Mouse (Mus musculus) fibroblast of lung, adult 2 months (primary cell): ENCODE data around the gene Dnaic2.

Experiments
- DNase-seq: peaks from one replicate; pipeline ENCODE4 v3.0.0-alpha.2; 2011; ENCODE audit warnings: low read depth

The Dnaic2 gene

DNA sequence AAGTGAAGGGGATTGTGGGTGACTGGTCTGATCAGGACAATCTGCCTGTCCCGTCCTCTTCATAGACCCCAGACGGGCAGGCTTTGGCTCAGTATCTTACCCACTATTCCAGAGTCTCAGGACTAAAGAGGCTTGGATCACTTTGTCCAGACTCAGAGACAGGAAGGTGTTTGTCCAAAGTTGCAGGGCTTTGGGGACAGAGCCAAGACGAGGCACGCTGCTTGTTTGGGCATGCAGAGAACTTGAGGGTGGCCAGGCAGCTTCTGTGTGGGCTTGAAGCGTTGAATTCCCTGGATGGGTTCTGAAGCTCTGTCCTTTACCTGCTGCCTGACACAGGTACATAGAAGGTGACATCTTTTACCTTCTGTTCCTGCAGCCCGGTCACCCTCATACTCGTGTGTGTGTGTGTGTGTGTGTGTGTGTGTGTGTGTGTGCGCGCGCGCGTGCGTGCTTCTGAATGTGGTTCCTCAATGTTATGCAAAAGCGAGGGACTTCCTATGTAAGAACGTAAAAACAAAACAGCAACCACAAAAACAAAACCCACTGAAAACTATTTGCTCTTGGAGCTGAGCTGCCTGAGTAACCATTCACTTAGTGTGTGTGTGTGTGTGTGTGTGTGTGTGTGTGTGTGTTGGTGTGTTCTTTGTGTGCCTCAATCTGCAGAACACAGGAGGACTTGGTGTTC, 24.8 kb upstream of the Dnaic2 start:
- no peak for DNase-seq

DNA sequence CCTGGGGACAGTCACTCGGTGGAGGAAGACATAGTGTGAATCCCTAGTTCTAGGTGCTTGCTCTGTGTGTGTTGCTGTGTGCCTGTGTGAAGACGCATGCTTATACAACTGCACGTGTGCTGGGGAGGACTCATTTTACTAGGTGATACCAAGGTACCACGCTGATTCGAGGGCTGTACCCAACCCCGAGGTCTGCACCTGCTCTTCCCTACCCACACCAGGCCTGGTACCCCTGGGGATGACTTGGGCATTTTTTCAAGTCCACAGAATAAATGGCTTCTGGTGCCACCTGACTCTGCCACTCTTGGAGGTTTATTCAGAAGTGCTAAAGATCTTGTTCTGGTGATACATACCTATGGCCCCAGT, 24.2 kb upstream of the Dnaic2 start:
- no peak for DNase-seq

DNA sequence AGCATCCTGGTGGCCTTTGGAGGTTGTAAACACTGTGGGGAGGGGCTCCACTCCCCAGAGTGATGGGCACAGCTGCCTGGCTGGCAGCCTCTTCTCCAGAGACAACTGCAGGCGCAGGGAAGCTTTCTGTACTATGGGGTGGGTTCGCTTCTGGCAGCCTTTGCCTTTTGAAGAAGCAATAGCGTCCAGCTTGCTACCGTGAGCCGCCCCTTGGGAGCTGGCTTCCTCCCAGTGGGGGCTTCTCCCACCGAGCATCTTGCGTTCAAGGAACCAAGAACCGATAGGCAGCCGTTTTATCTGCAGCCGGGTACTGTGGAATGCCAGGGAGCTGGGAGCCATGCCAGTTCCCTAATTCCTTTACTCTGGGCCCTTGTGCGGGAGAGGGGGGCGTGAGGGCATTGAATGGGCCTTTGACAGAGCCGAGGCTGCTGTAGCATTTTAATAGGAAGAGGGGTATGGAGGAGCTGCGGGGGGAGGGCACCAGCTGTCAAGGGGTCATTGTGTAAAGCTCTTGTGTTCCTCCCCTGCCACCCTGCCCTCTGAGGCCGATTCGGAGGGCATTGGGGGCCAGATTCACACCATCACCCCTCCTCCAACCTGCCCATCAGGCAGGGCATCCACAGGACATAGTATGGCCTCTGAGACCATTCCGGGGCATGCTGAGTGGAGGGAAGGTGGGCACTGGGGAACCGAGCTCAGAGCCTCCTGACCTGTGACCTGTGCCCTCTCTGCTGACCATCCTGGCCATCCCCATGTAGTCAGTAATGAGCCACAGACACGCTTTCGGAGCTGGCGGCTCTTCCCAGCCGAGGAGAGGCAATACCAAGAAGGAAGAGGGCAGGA, 22.9 kb upstream of the Dnaic2 start:
- no peak for DNase-seq

DNA sequence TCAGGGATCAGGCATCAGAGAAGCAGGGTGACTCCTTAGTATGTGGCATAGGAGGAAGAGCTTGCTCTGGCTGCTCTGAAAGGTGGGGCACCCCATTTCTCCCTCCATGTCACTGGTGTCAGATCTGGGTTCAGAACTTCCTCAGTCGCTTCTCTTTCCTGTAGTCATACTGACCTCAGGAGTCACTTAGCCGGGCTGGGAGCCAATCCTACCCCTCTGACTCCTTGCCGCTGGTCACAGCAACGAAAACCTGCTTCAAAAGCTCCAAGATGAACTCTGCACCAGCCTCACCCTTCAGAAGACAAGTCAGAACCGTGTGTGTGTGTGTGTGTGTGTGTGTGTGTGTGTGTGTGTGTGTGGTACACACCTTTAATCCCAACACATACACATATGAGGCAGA, 20.9 kb upstream of the Dnaic2 start:
- no peak for DNase-seq

DNA sequence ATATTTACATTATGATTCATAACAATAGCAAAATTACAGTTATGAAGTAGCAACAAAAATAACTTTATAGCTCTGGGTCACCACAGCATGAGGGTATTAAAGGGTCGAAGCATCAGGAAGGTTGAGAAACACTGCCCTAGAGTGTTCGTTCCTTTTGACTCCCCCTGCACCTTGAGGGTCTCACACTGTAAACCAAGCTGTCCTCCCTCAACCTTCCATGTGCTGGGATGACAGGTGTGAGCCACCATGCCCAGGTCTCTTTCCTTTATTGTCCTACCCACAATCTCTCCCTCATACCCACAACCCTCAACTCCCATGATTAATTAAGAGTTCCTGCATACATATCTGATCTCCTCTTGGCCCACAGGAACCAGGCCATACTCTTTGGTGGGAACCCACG, 15.8 kb upstream of the Dnaic2 start:
- DNase-seq, result no peak

DNA sequence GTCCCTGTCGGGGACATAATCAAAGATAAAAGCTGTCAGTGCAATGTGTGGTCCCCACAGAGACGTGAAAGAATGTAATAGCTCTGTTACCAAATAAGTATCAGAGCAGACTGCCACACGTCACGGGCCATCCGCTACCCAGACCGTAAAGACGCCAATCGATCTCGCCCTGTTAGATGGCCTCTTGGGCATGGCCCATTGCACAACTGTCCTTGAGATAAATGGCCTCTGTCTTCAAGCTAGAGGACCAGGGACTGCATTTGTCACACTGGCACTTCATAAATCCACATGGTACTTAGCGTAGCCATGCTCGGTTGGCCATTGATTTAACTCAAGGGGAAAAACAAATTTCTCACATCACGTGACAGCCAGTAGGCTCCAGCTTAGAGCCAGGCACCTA, 15.3 kb upstream of the Dnaic2 start:
- no peak for DNase-seq

DNA sequence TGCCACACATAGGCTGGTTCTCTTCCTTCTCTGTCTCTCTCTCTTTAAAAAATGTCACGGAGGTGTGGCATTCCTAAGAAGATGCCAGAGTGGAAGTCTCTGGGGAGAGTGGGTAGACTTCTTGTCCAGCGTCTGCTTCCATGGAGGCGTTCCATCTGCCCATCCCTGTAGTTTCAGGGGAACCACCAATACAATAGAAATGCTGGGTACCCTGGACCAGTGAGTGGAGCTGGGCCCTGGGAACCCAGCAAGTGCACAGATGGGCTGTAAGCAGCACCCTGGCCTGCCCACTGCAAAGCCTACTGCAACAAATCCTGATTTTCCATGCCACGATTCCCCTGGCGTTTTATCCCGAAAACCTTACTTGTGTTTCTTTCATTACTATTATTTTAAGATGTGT, 12.7 kb upstream of the Dnaic2 start:
- no peak for DNase-seq

DNA sequence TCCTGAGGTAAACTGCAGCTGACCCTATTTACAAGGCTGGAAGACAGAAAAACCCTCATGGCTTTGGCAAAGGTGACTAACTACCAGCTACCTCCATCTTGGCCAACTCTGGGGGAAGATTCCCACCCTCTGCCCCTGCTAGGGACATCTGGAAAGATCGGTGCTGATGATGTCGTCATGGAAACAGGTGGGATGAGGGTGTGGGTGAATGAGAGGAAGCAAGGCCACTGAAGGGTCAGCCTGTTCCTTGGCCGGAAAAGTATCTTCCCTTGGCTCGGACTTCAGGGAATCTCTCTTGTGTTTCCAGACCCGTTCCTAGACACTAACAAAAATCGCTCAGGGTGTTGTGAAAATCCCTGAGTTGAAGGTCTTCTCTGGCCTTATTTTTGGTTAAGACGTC, 11.7 kb upstream of the Dnaic2 start:
- no peak for DNase-seq

DNA sequence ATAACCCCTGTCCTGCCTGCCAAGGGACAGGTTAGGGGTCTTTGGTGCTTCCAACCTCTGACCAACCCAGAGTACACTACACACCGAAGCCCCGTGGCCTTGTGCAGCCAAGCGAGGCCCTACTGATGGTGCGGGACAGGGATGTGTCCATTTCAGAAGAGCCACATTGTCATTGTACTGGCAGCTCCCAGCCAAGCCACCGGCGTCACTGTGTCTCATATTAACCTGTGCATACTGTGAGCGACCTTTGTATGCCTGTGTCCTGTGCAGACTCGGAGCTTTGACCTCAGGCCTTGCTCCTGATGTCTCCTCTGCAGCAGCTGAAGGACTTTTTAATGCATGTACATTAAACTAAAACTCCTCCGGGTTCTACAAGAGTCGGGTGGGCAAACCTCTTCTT, 6.7 kb upstream of the Dnaic2 start:
- no peak for DNase-seq

DNA sequence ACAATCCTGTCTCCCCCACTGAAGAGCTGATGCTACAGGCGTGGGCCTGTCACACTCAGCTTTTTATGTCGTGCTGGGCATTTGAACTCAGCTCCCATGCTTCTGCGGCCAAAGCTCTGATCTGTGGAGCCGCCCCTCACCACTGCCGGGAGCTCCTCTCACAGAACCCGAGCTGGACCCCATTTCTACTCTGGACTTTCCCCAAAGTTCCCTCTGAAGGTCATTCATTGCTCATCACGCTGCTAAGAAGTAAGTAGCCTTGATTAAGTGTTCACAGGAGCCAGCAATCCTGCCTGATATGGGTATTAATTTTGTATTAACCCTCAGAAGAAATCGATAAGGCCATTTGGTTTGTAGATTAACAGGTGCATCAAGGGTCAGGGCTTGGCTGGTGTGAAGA, 4.8 kb upstream of the Dnaic2 start:
- DNase-seq, result no peak

DNA sequence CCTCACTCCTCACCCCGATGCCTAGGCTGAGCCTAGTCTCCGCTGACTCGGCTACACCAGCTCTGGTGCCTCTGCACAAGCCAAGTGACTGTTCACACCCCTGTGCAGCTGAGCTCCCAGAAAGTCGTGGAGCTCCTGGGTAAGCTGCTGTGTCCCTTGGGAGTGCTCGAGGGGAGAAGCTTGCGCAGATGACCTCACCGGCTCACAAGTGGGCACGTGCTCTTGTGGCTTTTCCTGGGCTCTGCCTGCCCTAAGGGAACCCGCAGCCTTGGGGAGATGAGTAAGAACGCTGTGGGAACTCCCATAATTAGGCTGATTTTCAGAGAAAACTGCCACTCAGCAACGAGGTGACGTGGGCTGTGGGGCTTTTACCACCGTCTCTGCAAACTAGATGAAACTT, 4.2 kb upstream of the Dnaic2 start:
- peak; percentile 22 for DNase-seq

DNA sequence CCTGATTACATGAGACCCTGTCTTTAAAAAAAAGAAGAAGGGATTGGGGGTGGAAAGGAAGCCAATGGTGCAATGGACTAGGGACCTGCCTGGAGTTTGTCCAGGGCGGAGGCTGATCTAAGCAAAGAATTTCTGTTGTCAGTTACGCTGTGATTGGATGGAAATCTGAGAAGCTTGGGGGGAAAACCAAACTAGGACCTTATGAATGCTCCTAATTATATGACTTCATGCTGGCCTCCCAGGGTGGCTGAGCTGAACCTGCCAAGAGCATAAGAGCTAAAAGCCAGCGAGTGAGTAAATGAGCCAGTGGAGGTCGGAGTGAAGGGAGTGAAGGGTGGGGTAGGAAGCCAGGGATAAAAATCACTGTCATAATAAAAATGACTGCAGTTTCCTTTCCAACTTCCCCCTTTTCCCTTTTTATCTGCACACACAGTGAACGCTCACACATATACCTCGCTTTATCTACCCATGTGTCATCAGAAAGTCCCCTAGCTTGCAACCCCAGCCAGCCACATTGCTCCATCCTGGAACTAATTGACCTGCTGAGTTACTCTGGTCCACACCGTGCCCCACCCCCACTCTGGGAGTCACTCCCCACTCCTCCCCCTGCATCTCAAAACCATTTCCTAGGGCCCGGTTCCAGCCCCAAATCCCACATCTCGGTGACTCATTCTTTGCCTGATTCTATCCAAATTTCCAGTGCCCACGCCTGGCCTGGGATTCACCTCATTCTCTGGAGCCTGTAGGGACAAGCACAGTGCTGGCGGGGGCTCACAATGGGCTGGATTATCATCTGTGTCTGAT, 2.2 kb upstream of the Dnaic2 start:
- peak; percentile 89 for DNase-seq

DNA sequence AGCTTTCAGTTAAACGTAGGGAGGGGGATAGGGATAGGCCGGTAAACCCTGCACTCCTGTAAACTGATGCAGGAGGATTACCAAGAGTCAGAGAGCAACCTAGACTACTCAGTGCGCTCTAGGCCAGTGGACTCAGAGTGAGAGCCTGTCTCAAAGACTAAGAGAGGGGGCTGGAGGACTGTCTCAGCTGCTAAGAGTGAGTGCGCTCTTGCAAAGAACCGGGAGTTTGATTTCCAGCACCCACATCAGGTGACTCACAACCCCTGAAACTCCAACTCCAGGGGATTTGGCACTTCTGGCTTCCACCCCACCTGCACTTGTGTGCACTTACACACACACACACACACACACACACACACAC, 598 bp downstream of the Dnaic2 start:
- no peak for DNase-seq

DNA sequence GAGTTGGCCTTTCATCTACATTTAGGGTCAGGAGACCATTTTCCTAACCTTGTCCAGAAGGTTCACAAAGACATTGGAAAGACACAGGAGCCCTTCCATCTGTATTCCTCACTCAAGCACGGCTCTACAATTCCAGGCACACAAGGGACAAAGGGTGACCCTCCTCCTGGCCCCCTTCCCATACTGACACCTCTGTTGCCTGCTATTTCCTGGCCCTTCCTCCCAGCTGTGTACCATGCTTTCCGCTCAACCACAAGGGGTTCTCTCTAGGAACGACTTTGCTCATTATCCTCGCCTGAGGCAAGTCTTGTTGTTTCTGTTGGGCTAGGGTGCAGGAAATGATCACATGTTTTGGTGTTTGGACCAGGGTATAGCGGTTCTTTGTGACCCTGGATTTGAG, 1.1 kb downstream of the Dnaic2 start:
- no peak for DNase-seq

DNA sequence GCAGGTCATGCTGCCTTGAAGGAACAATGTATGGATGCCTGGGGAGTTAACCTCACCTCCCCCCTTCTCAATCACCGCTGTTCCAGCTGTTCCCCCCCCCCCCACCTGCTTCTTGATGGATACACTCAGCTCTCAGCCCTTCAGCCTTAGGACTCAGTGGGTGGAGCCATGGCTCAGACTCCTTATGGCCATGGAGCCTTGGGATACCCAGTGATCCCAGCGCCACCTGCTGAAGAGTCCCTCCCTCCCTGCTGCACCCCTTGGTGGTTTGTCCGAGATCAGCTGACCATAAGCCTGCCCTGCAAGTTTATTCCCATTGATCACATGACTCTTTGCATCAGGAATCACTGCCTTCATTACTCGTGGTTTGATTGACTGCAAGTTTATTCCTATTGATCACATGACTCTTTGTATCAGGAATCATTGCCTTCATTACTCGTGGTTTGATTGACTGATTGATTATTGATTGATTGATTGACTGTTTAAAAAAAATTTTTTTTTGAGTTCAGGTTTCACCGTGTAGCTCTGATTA, 2.7 kb downstream of the Dnaic2 start:
- DNase-seq, result no peak

DNA sequence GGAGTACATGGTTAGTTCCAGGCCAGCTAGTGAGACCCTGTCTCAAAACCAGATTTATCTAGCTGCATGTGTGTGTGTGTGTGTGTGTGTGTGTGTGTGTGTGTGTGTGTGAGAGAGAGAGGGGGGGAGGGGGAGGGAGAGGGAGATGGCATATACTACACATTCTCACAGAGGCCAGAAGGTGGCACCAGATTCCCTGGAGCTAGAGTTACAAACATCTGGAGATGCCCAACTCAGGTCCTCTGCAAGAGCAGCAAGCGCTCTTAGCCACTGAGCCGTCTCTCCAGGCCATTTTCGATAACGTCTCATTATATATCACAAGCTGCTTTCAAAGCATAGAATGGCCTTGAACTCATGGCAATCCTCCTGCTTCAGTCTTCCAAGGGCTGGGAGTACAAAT, 4.5 kb downstream of the Dnaic2 start:
- DNase-seq, result no peak

DNA sequence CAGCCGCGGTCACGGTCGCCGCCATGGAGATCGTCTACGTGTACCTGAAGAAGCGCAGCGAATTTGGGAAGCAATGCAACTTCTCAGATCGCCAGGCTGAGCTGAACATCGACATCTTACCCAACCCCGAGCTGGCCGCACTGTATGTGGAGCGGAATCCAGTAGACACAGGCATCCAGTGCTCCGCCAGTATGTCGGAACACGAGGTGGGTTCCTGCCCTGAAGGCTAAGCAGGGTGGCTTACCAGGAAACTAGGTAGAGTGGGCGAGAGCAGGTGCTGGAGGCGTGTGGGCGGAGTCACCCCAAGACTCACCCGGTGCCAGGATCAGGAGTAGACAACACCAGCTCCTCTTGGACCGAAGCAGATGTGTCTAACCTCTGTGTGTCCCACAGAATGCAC, 5.7 kb downstream of the Dnaic2 start:
- DNase-seq, result no peak

DNA sequence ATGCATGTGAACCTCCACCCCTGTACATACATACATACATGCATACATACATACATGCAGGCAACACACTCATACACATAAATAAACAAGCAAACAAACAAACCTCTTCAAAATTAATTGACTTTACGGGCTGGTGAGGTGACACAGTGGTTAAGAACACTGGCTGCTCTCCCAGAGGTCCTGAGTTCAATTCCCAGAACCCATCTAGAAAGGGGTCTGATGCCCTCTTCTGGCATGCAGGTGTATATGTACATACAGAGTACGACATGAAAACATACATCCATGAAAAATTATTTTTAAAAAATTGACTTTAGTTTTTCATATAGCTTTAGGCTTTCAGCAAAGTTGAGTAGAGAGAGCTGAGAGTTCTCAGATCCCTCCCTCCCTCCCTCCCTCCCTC, 8.9 kb downstream of the Dnaic2 start:
- no peak for DNase-seq

DNA sequence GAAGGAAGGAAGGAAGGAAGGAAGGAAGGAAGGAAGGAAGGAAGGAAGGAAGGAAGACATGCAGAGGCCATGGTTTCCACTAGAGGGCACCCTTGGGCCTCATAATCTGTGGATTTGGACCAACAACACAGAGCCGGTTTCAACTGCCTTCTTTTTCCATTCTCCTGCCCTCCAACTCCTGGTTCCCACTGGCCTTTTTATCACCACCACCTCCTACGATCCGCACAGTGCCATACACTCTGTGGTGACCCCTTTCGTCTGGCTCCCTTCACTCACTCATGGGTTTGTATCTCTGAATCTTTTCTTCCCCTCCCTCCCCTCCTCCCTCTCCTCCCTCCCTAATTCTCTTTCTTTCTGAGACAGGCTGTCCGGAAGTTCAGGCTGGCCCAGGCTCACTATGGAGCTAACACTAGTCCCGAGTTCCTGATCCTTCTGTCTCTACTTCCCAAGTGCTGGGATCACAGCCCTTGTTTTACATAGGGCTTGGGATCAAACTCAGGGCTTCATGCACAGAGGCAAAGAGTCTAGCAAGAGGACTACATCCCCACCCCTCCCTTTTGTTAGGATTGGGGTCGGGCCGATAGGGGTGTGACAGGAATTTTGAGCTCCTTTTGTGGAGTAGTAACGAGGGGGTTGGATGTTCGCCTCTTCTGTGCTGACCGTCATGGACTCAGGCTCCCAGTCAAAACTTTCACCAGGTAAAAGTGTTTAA, 9.9 kb downstream of the Dnaic2 start:
- peak; percentile 17 for DNase-seq

DNA sequence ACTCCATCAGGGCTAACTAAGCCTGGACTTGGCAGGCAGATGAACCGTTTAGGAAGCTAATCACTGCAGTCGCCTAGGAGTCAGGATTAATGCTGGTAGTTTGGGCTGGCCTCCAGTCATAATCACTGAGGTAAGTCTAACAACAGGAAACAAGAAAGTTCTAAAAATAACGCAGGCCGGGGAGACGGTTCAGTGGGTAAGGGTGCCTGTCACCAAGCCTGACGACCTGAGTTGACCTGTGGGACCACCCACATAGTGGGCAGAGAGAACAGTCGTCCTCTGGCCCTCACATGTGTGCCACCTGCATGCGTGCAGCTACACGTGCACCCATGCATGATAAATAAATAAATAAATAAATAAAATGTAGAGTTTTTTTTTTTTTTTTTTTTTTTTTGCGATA, 13.4 kb downstream of the Dnaic2 start:
- no peak for DNase-seq

DNA sequence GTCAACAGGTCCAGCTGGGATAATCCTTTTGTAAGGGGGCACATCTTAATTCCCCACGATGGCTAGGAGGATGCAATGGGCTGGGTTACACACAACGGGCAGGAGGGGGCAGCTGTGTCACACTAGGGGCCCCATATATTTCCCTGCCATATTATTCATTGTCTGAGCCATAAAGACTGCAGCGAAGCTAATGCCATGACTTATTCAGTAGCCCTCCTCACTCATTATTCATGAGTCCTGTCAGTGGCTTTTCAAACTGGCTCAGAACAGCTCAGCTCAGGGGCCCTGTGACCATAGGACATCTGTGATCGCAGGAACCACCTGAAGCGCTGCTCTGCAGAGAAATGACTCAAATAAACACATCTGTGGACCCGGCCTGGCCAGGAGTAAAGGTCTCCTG, 14.2 kb downstream of the Dnaic2 start:
- no peak for DNase-seq

DNA sequence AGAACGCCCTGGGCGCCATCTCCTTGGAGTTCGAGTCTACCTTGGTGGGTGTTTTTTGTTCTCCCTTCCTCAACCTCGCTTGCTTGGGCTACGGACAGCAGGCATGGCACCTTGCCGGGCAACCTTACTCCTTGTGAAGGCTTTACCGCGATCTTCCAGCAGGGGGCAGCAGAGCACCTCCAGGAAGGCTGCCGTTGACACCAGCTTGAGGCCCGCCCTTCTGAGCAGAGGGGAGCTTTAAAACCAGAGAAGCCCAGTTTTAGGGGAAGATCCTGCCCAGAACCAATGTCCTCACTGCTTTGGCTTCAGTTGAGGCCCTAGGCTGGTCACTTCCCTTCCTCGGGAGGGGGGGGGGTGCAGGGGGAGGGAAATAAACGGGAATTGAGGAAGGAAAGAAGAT, 17.9 kb downstream of the Dnaic2 start:
- DNase-seq, result peak; percentile 50
